In genomic region chr1:162108726-162109436, GRCm38 (mm10) we compare ENCODE assay signal across 12 mouse cellular contexts.
A peak's percentile ranks its signal among the peaks of the same experiment; 100 is the strongest.
DNase-seq lines count a peak whose midpoint lies in the region; ATAC-seq and TF ChIP-seq lines count a peak whose summit lies in the region.
"Had no signal": no experiment of that assay in that cellular context is flagged by ENCODE, and none has a peak within 500 bp of the region (broad histone marks: within the 10 kb centered on the region; RNA-seq: fewer than 3 reads in every experiment).

No protein-coding gene starts in this region.

- no peak for DNase-seq in layer of hippocampus, adult 2 months (ENCODE audit: low spot score in 2 of 2)
- no peak for DNase-seq in layer of hippocampus, adult 9-11 months
- DNase-seq in limb, embryonic 14.5 days (ENCODE audit: low spot score) = peak; percentile 65
- DNase-seq in spleen, adult 12 weeks (ENCODE audit: low spot score) = no peak
- DNase-seq in kidney, postnatal 4 days = no peak
- no peak for DNase-seq in adrenal gland, adult 2 months
- DNase-seq: thymus, postnatal 25 days had no signal

- H3K9ac ChIP-seq in limb, embryonic 14.5 days (ENCODE audit: low read depth, low read length, severe bottlenecking) = no peak overlapping the region
- no peak overlapping the region for H3K9ac ChIP-seq in stomach, embryonic 15.5 days
- H3K9ac ChIP-seq: heart, embryonic 15.5 days had no signal

- no peak overlapping the region for H3K4me3 ChIP-seq in layer of hippocampus, adult 2 months
- no peak overlapping the region for H3K4me3 ChIP-seq in embryonic fibroblast, embryonic 13.5 days (ENCODE audit: insufficient read depth, low read length)
- no peak overlapping the region for H3K4me3 ChIP-seq in limb, embryonic 14.5 days (replicated peaks; ENCODE audit: low read length)
- H3K4me3 ChIP-seq in stomach, embryonic 15.5 days (replicated peaks) = no peak overlapping the region
- H3K4me3 ChIP-seq: heart, embryonic 15.5 days; megakaryocyte, embryonic 14.5 days had no signal

- no peaks in the 10 kb centered on the region for H3K9me3 ChIP-seq in limb, embryonic 14.5 days (ENCODE audit: control insufficient read depth, low read length)
- no peaks in the 10 kb centered on the region for H3K9me3 ChIP-seq in stomach, embryonic 15.5 days
- H3K9me3 ChIP-seq: heart, embryonic 15.5 days; megakaryocyte, embryonic 14.5 days had no signal

- ATAC-seq in limb, embryonic 14.5 days (ENCODE audit: low FRiP score, low read depth) = peak; percentile 78
- ATAC-seq in stomach, embryonic 15.5 days (ENCODE audit: insufficient read depth, low FRiP score, low read depth) = peak; percentile 43; the same call in 1 of the 2 replicates

- no peak for TF ChIP-seq POLR2A in embryonic fibroblast, embryonic 13.5 days (IDR thresholded peaks at IDR 0.05; ENCODE audit: low read depth, low read length)
- no peak for TF ChIP-seq POLR2A in limb, embryonic 14.5 days (IDR thresholded peaks at IDR 0.05; ENCODE audit: borderline replicate concordance, extremely low read depth, insufficient read depth, insufficient read length)

- no peaks in the 10 kb centered on the region for H3K36me3 ChIP-seq in limb, embryonic 14.5 days (ENCODE audit: control insufficient read depth, insufficient read depth, low read length)
- H3K36me3 ChIP-seq in stomach, embryonic 15.5 days = no peaks in the 10 kb centered on the region
- H3K36me3 ChIP-seq: heart, embryonic 15.5 days had no signal

- TF ChIP-seq CTCF in layer of hippocampus, adult 2 months (conservative IDR thresholded peaks at IDR 0.05) = no peak
- no peak for TF ChIP-seq CTCF in embryonic fibroblast, embryonic 13.5 days (IDR thresholded peaks at IDR 0.05; ENCODE audit: borderline replicate concordance, insufficient read depth, low read length)

- no peaks in the 10 kb centered on the region; the same call in 1 of the 2 replicates for H3K4me1 ChIP-seq in embryonic fibroblast, embryonic 13.5 days (ENCODE audit: control insufficient read depth, insufficient read depth, low read length)
- H3K4me1 ChIP-seq in limb, embryonic 14.5 days (ENCODE audit: control insufficient read depth, insufficient read depth, low read length) = peaks cover 14% of the 10 kb centered on the region
- H3K4me1 ChIP-seq in stomach, embryonic 15.5 days = peaks cover 2% of the 10 kb centered on the region; the same call in 1 of the 2 replicates
- H3K4me1 ChIP-seq: heart, embryonic 15.5 days; megakaryocyte, embryonic 14.5 days had no signal

- no peak overlapping the region for H3K4me2 ChIP-seq in limb, embryonic 14.5 days (replicated peaks; ENCODE audit: low read depth, low read length, severe bottlenecking)
- no peak overlapping the region for H3K4me2 ChIP-seq in stomach, embryonic 15.5 days
- H3K4me2 ChIP-seq: heart, embryonic 15.5 days; liver, embryonic 11.5 days had no signal

- peak overlapping the region; percentile 76 for H3K27ac ChIP-seq in layer of hippocampus, adult 2 months
- H3K27ac ChIP-seq in embryonic fibroblast, embryonic 13.5 days (ENCODE audit: insufficient read depth, low read length) = peak overlapping the region; percentile 27
- peak overlapping the region; percentile 72 for H3K27ac ChIP-seq in limb, embryonic 14.5 days (replicated peaks; ENCODE audit: low read depth, low read length)
- H3K27ac ChIP-seq in stomach, embryonic 15.5 days = peak overlapping the region; percentile 67
- H3K27ac ChIP-seq: heart, embryonic 15.5 days had no signal

- no peaks in the 10 kb centered on the region for H3K27me3 ChIP-seq in limb, embryonic 14.5 days (ENCODE audit: control insufficient read depth, insufficient read depth, low read length)
- H3K27me3 ChIP-seq in stomach, embryonic 15.5 days (replicated peaks) = no peaks in the 10 kb centered on the region
- H3K27me3 ChIP-seq: heart, embryonic 15.5 days had no signal

- WGBS in limb, embryonic 14.5 days = 45% methylated on average over 6 of the region's 6 CpGs
- 48% methylated on average over 6 of the region's 6 CpGs for WGBS in stomach, embryonic 15.5 days
